Comparison of ENCODE assay signal across 22 mouse cellular contexts in genomic region chr2:100918122-100918521, GRCm38 (mm10).
DNase-seq lines count a peak whose midpoint lies in the region; ATAC-seq lines count a peak whose summit lies in the region.
"Had no signal": no experiment of that assay in that cellular context is flagged by ENCODE, and none has a peak within 500 bp of the region (broad histone marks: within the 10 kb centered on the region; RNA-seq: fewer than 3 reads in every experiment).

No protein-coding gene starts in this region.

- no peaks in the 10 kb centered on the region for H3K4me1 ChIP-seq in forebrain, embryonic 13.5 days
- no peaks in the 10 kb centered on the region for H3K4me1 ChIP-seq in forebrain, embryonic 11.5 days (replicated peaks; ENCODE audit: control insufficient read depth, insufficient read depth, low read length)
- H3K4me1 ChIP-seq in limb, embryonic 13.5 days, result no peaks in the 10 kb centered on the region
- no peaks in the 10 kb centered on the region for H3K4me1 ChIP-seq in limb, embryonic 10.5 days
- H3K4me1 ChIP-seq: heart, embryonic 15.5 days had no signal

- H3K36me3 ChIP-seq in forebrain, embryonic 13.5 days (ENCODE audit: poor library complexity, severe bottlenecking), result no peaks in the 10 kb centered on the region
- H3K36me3 ChIP-seq in forebrain, embryonic 11.5 days (ENCODE audit: control insufficient read depth, insufficient read depth, low read length), result no peaks in the 10 kb centered on the region
- no peaks in the 10 kb centered on the region for H3K36me3 ChIP-seq in limb, embryonic 13.5 days
- no peaks in the 10 kb centered on the region for H3K36me3 ChIP-seq in limb, embryonic 10.5 days
- H3K36me3 ChIP-seq: heart, embryonic 15.5 days had no signal

- H3K27me3 ChIP-seq in forebrain, embryonic 13.5 days, result no peaks in the 10 kb centered on the region
- no peaks in the 10 kb centered on the region for H3K27me3 ChIP-seq in forebrain, embryonic 11.5 days (ENCODE audit: control insufficient read depth, insufficient read depth, low read length)
- H3K27me3 ChIP-seq in limb, embryonic 13.5 days, result no peaks in the 10 kb centered on the region
- no peaks in the 10 kb centered on the region for H3K27me3 ChIP-seq in limb, embryonic 10.5 days (ENCODE audit: low read depth, poor library complexity, severe bottlenecking)
- H3K27me3 ChIP-seq: heart, embryonic 15.5 days; Patski had no signal

- no peak overlapping the region for H3K4me2 ChIP-seq in forebrain, embryonic 13.5 days
- no peak overlapping the region for H3K4me2 ChIP-seq in forebrain, embryonic 11.5 days (ENCODE audit: low read depth, low read length, severe bottlenecking)
- no peak overlapping the region for H3K4me2 ChIP-seq in limb, embryonic 13.5 days (replicated peaks)
- H3K4me2 ChIP-seq: heart, embryonic 15.5 days; liver, embryonic 11.5 days; midbrain, embryonic 11.5 days had no signal

- peak; percentile 89 for ATAC-seq in forebrain, embryonic 13.5 days
- ATAC-seq in forebrain, embryonic 11.5 days (replicated peaks; ENCODE audit: low FRiP score), result no peak; the same call in 1 of the 2 replicates
- ATAC-seq in limb, embryonic 13.5 days (ENCODE audit: low FRiP score, low read depth), result peak; percentile 66; the same call in 1 of the 2 replicates
- no peak for ATAC-seq in monocyte, adult 5-6 weeks (replicated peaks; ENCODE audit: insufficient number of reproducible peaks, low FRiP score, low TSS enrichment, poor library complexity, severe bottlenecking)
- ATAC-seq in megakaryocyte, adult 5-6 weeks (ENCODE audit: poor library complexity, severe bottlenecking), result no peak
- ATAC-seq: inflammation-experienced regulatory T-cells, adult 6 months; liver, postnatal 0 days; Patski had no signal

- H3K4me3 ChIP-seq in forebrain, embryonic 13.5 days, result no peak overlapping the region
- no peak overlapping the region for H3K4me3 ChIP-seq in forebrain, embryonic 11.5 days (ENCODE audit: low read depth, low read length)
- no peak overlapping the region for H3K4me3 ChIP-seq in limb, embryonic 13.5 days
- no peak overlapping the region for H3K4me3 ChIP-seq in limb, embryonic 10.5 days
- H3K4me3 ChIP-seq: gastrocnemius, adult 2 months; heart, embryonic 15.5 days; left cerebral cortex, adult 2 months; myocyte had no signal

- 60% methylated on average over 3 of the region's 3 CpGs for WGBS in forebrain, embryonic 13.5 days
- WGBS in forebrain, embryonic 11.5 days, result 76% methylated on average over 3 of the region's 3 CpGs
- WGBS in limb, embryonic 13.5 days, result 52% methylated on average over 3 of the region's 3 CpGs
- WGBS in limb, embryonic 10.5 days, result 86% methylated on average over 3 of the region's 3 CpGs

- H3K9ac ChIP-seq in forebrain, embryonic 13.5 days, result no peak overlapping the region
- no peak overlapping the region for H3K9ac ChIP-seq in forebrain, embryonic 11.5 days (ENCODE audit: low read length)
- no peak overlapping the region for H3K9ac ChIP-seq in limb, embryonic 13.5 days
- H3K9ac ChIP-seq: heart, embryonic 15.5 days; liver, postnatal 0 days had no signal

- H3K9me3 ChIP-seq in forebrain, embryonic 13.5 days (replicated peaks), result no peaks in the 10 kb centered on the region
- H3K9me3 ChIP-seq in forebrain, embryonic 11.5 days (ENCODE audit: control insufficient read depth, low read length), result no peaks in the 10 kb centered on the region
- no peaks in the 10 kb centered on the region for H3K9me3 ChIP-seq in limb, embryonic 13.5 days
- no peaks in the 10 kb centered on the region for H3K9me3 ChIP-seq in limb, embryonic 10.5 days (replicated peaks)
- H3K9me3 ChIP-seq: heart, embryonic 15.5 days had no signal

- no peak overlapping the region for H3K27ac ChIP-seq in forebrain, embryonic 13.5 days
- H3K27ac ChIP-seq in forebrain, embryonic 11.5 days (ENCODE audit: low read depth, low read length), result no peak overlapping the region
- H3K27ac ChIP-seq in limb, embryonic 13.5 days, result no peak overlapping the region
- H3K27ac ChIP-seq in limb, embryonic 10.5 days, result no peak overlapping the region
- H3K27ac ChIP-seq: gastrocnemius, adult 2 months; heart, embryonic 15.5 days; left cerebral cortex, adult 2 months had no signal

- no peak for DNase-seq in forebrain, embryonic 11.5 days (ENCODE audit: low spot score)
- DNase-seq in limb, embryonic 10.5 days (ENCODE audit: low spot score), result no peak
- peak; percentile 12 for DNase-seq in fibroblast of lung, adult 2 months (ENCODE audit: low read depth)
- DNase-seq: adrenal gland, adult 2 months; cerebellum, adult 8-10 months; gastrocnemius, adult 2 months; heart, postnatal 4 days; kidney, adult 18-20 months; kidney, postnatal 4 days; liver, postnatal 0 days; lung, postnatal 10 days had no signal

Comparison
In these comparisons a context has a peak if more than half of its experiments do, and no peak if none do; other contexts are left out.
1. ATAC-seq: peak in forebrain, embryonic 13.5 days (single experiment) and limb, embryonic 13.5 days (single experiment); none in forebrain, embryonic 11.5 days (single experiment), monocyte, adult 5-6 weeks (single experiment) and megakaryocyte, adult 5-6 weeks (single experiment).